Mouse (Mus musculus): Measurements from ENCODE around the gene Snx3. TPM values are rescaled to one million over a fixed set of nuclear protein-coding genes. Genes with fewer than 3 reads are reported as not detected.

Gene Snx3
- polyA plus RNA-seq, 1 experiment from 2014 or later, result 260 TPM

DNA sequence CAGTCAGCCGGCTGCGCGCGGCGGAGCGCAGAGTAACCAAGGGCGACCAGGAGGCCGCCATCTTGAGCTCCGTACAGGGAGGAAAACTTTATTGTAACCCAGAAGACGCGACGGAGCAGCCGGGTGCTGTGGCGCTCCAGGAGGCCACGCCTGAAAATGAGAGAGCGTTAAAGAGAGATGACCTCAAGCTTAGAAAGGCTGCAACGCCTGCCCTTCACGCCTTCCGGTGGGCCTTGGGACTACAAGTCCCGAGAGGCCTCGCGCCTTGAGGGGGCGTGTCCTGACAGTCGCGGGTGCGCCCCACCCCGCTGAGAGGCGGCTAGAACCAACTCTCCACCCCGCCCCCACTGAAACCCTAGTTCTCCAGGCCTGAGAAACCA, 23.5 kb upstream of the Snx3 start, which contains the start of gene Afg1l:
Gene Afg1l, minus strand, starts transcription at position 225 of the 380 bp plus-strand sequence.
- 0% methylated on average over 29 of the region's 29 CpGs for WGBS (ENCODE audit: insufficient replicate concordance)
- Histone ChIP-seq H3K9me3 (replicated peaks) (no peaks in the 10 kb centered on the region), H3K4me2 (peak within 1 kb of the TSS; percentile 88), H3K4me1 (replicated peaks) (peaks cover 61% of the 10 kb centered on the region), H3K9ac (peak within 1 kb of the TSS; percentile 87), H3K4me3 (replicated peaks) (peak within 1 kb of the TSS; percentile 82), H3K27ac (replicated peaks) (peak within 1 kb of the TSS; percentile 98), H3K36me3 (replicated peaks) (no peaks in the 10 kb centered on the region), H3K27me3 (no peaks in the 10 kb centered on the region)
- peak; percentile 95 for ATAC-seq (ENCODE audit: insufficient read depth)

- ATAC-seq (ENCODE audit: insufficient read depth), result 0 out of 2 replicates have a peak, but pooled peaks have one; percentile 17
- H3K36me3 ChIP-seq (replicated peaks), result no peaks in the 10 kb centered on the region
- no peak overlapping the region for H3K9ac ChIP-seq
- H3K27ac ChIP-seq (replicated peaks), result no peak overlapping the region
- H3K4me1 ChIP-seq (replicated peaks), result peaks cover 59% of the 10 kb centered on the region
- no peak overlapping the region for H3K4me3 ChIP-seq (replicated peaks)
- H3K27me3 ChIP-seq, result no peaks in the 10 kb centered on the region
- WGBS (ENCODE audit: insufficient replicate concordance), result 43% methylated on average over 4 of the region's 4 CpGs
- H3K4me2 ChIP-seq, result no peak overlapping the region
- H3K9me3 ChIP-seq (replicated peaks), result no peaks in the 10 kb centered on the region
These were observed 21.1 kb upstream of the Snx3 start for GRCm38 (mm10) chr10:42480719-42481118.

- Histone ChIP-seq H3K9me3 (replicated peaks) (no peaks in the 10 kb centered on the region), H3K4me2 (no peak overlapping the region), H3K27ac (replicated peaks) (no peak overlapping the region), H3K9ac (no peak overlapping the region), H3K36me3 (replicated peaks) (no peaks in the 10 kb centered on the region), H3K4me3 (replicated peaks) (no peak overlapping the region), H3K27me3 (no peaks in the 10 kb centered on the region), H3K4me1 (replicated peaks) (peaks cover 7% of the 10 kb centered on the region)
- 33% methylated on average over 8 of the region's 8 CpGs for whole genome bisulfite sequencing (ENCODE audit: insufficient replicate concordance)
- ATAC-seq (ENCODE audit: insufficient read depth), result no peak
These were observed 13.1 kb upstream of the Snx3 start for GRCm38 (mm10) chr10:42488606-42489296.

DNA sequence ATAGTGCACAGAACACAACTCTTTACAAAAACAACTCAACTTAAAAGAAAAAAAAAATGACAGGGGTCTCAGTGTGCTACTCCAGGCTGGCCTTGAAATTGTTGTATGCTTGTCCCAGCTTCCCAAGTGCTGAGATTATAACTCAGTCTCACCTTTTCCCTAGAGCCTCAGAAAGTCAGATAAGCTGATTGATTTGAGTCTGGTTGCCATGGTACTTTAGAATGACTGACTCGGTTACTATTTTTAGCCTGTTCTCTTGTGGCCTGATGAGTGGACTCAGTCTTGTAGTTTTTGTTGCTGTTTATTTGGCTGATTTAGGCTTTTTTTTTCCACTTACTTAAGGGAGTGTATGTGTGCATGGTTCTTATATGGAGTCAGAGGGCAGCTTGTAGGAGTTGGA, 10.7 kb upstream of the Snx3 start:
- H3K9ac ChIP-seq, result no peak overlapping the region
- H3K27ac ChIP-seq (replicated peaks), result no peak overlapping the region
- no peak overlapping the region for H3K4me3 ChIP-seq (replicated peaks)
- no peaks in the 10 kb centered on the region for H3K36me3 ChIP-seq (replicated peaks)
- H3K27me3 ChIP-seq, result no peaks in the 10 kb centered on the region
- no peak for ATAC-seq (ENCODE audit: insufficient read depth)
- H3K4me2 ChIP-seq, result no peak overlapping the region
- H3K9me3 ChIP-seq (replicated peaks), result no peaks in the 10 kb centered on the region
- H3K4me1 ChIP-seq (replicated peaks), result peaks cover 7% of the 10 kb centered on the region
- 13% methylated on average over 1 of the region's 1 CpGs for WGBS (ENCODE audit: insufficient replicate concordance)

- Histone ChIP-seq H3K4me3 (replicated peaks) (no peak overlapping the region), H3K27ac (replicated peaks) (no peak overlapping the region), H3K4me1 (replicated peaks) (peaks cover 7% of the 10 kb centered on the region), H3K27me3 (no peaks in the 10 kb centered on the region), H3K36me3 (replicated peaks) (no peaks in the 10 kb centered on the region), H3K4me2 (no peak overlapping the region), H3K9me3 (replicated peaks) (no peaks in the 10 kb centered on the region), H3K9ac (no peak overlapping the region)
- no peak for ATAC-seq (ENCODE audit: insufficient read depth)
- 76% methylated on average over 10 of the region's 10 CpGs for WGBS (ENCODE audit: insufficient replicate concordance)
These were observed 9.6 kb upstream of the Snx3 start for GRCm38 (mm10) chr10:42492027-42492771.

DNA sequence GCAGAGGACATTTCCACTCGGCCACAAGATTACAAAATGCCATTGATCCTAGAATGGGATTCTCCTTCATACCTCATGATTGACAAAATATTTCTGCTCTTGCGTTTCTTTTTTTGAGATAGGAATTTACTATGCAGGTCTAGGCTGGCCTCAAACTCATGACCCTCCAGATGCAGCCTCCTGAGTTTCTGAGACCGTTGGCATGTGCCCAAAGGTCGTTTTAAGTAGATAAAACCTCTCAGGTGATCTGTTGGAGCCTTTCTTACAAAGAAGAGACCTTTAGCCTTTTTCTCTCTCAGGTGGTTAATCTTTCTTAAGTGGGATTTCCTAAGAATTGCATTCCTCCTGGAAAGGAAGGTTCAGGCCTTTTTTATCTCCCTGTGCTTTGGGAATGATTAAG, 8.8 kb upstream of the Snx3 start:
- no peak for ATAC-seq (ENCODE audit: insufficient read depth)
- Histone ChIP-seq H3K27ac (replicated peaks) (no peak overlapping the region), H3K4me3 (replicated peaks) (no peak overlapping the region), H3K4me1 (replicated peaks) (peaks cover 7% of the 10 kb centered on the region), H3K9me3 (replicated peaks) (no peaks in the 10 kb centered on the region), H3K9ac (no peak overlapping the region), H3K4me2 (no peak overlapping the region), H3K36me3 (replicated peaks) (no peaks in the 10 kb centered on the region), H3K27me3 (no peaks in the 10 kb centered on the region)
- 54% methylated on average over 4 of the region's 4 CpGs for WGBS (ENCODE audit: insufficient replicate concordance)

DNA sequence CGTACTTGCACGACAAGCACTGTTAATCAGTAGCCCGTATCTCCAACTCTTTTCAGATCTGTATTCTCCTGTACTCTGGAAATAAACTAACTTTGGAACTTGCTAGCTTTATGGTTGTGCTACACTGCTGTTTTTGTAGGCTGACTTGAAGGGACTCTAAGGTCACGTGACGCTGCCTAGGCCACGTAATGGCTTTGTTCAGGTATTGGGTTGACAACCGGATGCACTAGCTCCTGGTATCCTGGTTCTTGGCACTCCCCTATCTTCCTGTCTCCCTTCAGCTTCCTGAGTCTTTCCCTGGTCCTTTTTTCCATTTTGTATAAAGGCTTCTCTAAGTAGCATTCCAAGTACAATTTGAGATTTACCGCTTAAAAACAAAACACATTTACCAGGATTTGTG, 1.2 kb upstream of the Snx3 start:
- no peaks in the 10 kb centered on the region for H3K27me3 ChIP-seq
- H3K27ac ChIP-seq (replicated peaks), result peak overlapping the region; percentile 99
- no peak for ATAC-seq (ENCODE audit: insufficient read depth)
- peak overlapping the region; percentile 78; the same call in 1 of the 2 replicates for H3K4me2 ChIP-seq
- no peaks in the 10 kb centered on the region; the same call in 1 of the 2 replicates for H3K36me3 ChIP-seq (replicated peaks)
- peaks cover 45% of the 10 kb centered on the region for H3K4me1 ChIP-seq (replicated peaks)
- H3K4me3 ChIP-seq (replicated peaks), result no peak overlapping the region
- H3K9me3 ChIP-seq (replicated peaks), result no peaks in the 10 kb centered on the region
- H3K9ac ChIP-seq, result no peak overlapping the region
- WGBS (ENCODE audit: insufficient replicate concordance), result 83% methylated on average over 8 of the region's 8 CpGs

DNA sequence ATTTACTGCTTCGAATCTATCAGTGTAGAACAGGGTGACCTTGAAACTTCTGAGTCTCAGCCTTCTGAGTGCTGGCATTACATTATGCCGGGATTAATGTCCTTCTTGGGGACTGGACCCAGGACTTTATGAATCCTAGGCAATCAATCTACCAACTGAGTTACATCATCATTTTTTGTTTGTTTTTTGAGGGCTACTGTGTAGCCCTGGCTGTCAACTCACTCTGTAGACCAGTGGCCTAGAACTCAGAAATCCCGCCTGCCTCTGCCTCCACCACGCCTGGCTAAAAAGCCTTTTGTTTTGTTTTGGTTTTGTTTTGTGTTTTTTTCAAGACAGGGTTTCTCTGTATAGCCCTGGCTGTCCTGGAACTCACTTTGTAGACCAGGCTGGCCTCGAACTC, 669 bp upstream of the Snx3 start:
- H3K36me3 ChIP-seq (replicated peaks), result no peaks in the 10 kb centered on the region; the same call in 1 of the 2 replicates
- no peak for ATAC-seq (ENCODE audit: insufficient read depth)
- peak overlapping the region; percentile 99 for H3K27ac ChIP-seq (replicated peaks)
- no peaks in the 10 kb centered on the region for H3K9me3 ChIP-seq (replicated peaks)
- H3K4me1 ChIP-seq (replicated peaks), result peaks cover 49% of the 10 kb centered on the region
- WGBS (ENCODE audit: insufficient replicate concordance), result 67% methylated on average over 5 of the region's 5 CpGs
- H3K4me2 ChIP-seq, result peak overlapping the region; percentile 78
- peak overlapping the region; percentile 92 for H3K4me3 ChIP-seq (replicated peaks)
- H3K9ac ChIP-seq, result peak overlapping the region; percentile 33
- no peaks in the 10 kb centered on the region for H3K27me3 ChIP-seq

GRCm38 (mm10) chr10:42502349-42503111, 700 bp downstream of the Snx3 start:
- Histone ChIP-seq H3K27me3 (no peaks in the 10 kb centered on the region), H3K27ac (replicated peaks) (peak overlapping the region; percentile 99), H3K4me3 (replicated peaks) (peak overlapping the region; percentile 92), H3K36me3 (replicated peaks) (peaks cover 10% of the 10 kb centered on the region), H3K4me2 (peak overlapping the region; percentile 78), H3K9me3 (replicated peaks) (no peaks in the 10 kb centered on the region), H3K9ac (peak overlapping the region; percentile 98), H3K4me1 (replicated peaks) (peaks cover 57% of the 10 kb centered on the region)
- under 1% methylated on average over 53 of the region's 55 CpGs for WGBS (ENCODE audit: insufficient replicate concordance)
- ATAC-seq (ENCODE audit: insufficient read depth), result peak; percentile 57

DNA sequence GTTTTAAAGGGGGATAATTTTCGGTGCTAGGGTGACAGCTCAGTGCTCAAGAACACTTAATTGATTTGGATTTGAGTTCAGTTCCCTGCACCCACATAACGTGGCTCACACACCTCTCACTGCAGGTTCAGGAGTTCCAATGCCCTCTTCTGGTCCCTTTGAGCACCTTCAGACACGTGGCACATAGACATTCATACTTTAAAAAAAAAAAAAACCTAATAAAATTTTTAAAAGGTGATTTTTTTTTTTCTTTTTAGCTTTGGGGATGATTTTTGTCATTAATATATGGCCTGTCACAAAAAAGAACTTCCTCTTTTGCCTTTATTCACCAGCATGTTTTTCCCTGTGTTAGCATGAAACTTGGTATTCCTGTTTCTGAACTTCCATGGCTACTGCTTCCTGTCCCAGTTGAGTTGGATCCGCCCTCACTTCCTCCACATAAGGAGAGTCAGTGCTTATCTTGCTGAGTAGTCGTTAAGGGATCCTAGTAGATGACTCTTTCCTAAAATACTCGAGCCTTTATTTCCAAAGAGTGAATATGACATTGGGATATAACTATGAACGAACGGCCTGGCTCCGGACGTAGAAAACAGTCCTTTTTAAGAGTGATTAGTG, 2.4 kb downstream of the Snx3 start:
- Histone ChIP-seq H3K9ac (0 out of 2 replicates have a peak overlapping the region, but pooled peaks have one; percentile 2), H3K36me3 (replicated peaks) (peaks cover 25% of the 10 kb centered on the region), H3K27ac (replicated peaks) (peak overlapping the region; percentile 29), H3K4me2 (peak overlapping the region; percentile 78), H3K4me3 (replicated peaks) (peak overlapping the region; percentile 92), H3K9me3 (replicated peaks) (no peaks in the 10 kb centered on the region), H3K4me1 (replicated peaks) (peaks cover 62% of the 10 kb centered on the region), H3K27me3 (no peaks in the 10 kb centered on the region)
- no peak for ATAC-seq (ENCODE audit: insufficient read depth)
- 56% methylated on average over 10 of the region's 10 CpGs for whole genome bisulfite sequencing (ENCODE audit: insufficient replicate concordance)
